Mouse (Mus musculus): ENCODE measurements at regions not wholly inside any gene's neighbourhood (a gene's known extent, or its start where the extent isn't known, plus 50 kb on each side); places are given as distances from the start of the nearest gene placed in this dataset.

- no peak for TF ChIP-seq CTCF (IDR thresholded peaks at IDR 0.05; ENCODE audit: low read depth, low read length)
- no peak for TF ChIP-seq POLR2A (IDR thresholded peaks at IDR 0.05; ENCODE audit: extremely low read depth, insufficient read depth, low read length)
Measured at GRCm38 (mm10) chr13:32535602-32536001, 197.1 kb upstream of the Gmds start.
